Mouse (Mus musculus): ENCODE results near the gene Rab22a. TPM values are rescaled to one million over a fixed set of nuclear protein-coding genes. Genes with fewer than 3 reads are reported as not detected.
A peak's percentile ranks its signal among the peaks of the same experiment; 100 is the strongest.
"Not testable (repeated sequence)": the region's sequence is repeated elsewhere in the genome, so short reads cannot be mapped to it uniquely, and the experiment has no call there.

Gene Rab22a
- polyA plus RNA-seq, 1 experiment from 2014 or later, result 39.3 TPM

- no peak for ATAC-seq (ENCODE audit: insufficient number of reproducible peaks, low FRiP score)
- Histone ChIP-seq H3K36me3 (peaks cover 57% of the 10 kb centered on the region), H3K4me2 (no peak overlapping the region), H3K4me3 (no peak overlapping the region), H3K9ac (no peak overlapping the region), H3K9me3 (replicated peaks) (no peaks in the 10 kb centered on the region), H3K27ac (ENCODE audit: poor library complexity, severe bottlenecking) (no peak overlapping the region), H3K27me3 (replicated peaks) (no peaks in the 10 kb centered on the region), H3K4me1 (replicated peaks) (peaks cover 6% of the 10 kb centered on the region; the same call in 1 of the 2 replicates)
- 46% methylated on average over 2 of the region's 2 CpGs for WGBS
These were observed 33.1 kb downstream of the Rab22a start for GRCm38 (mm10) chr2:173692693-173693092.

GRCm38 (mm10) chr2:173698850-173699249, 39.3 kb downstream of the Rab22a start:
- no peak overlapping the region for H3K9ac ChIP-seq
- H3K27me3 ChIP-seq (replicated peaks), result no peaks in the 10 kb centered on the region
- H3K4me3 ChIP-seq, result no peak overlapping the region
- no peak overlapping the region for H3K4me2 ChIP-seq
- H3K36me3 ChIP-seq, result peaks cover 79% of the 10 kb centered on the region
- H3K4me1 ChIP-seq (replicated peaks), result peaks cover 20% of the 10 kb centered on the region
- 66% methylated on average over 3 of the region's 3 CpGs for WGBS
- H3K9me3 ChIP-seq (replicated peaks), result no peaks in the 10 kb centered on the region
- no peak for ATAC-seq (ENCODE audit: insufficient number of reproducible peaks, low FRiP score)
- H3K27ac ChIP-seq (ENCODE audit: poor library complexity, severe bottlenecking), result no peak overlapping the region

DNA sequence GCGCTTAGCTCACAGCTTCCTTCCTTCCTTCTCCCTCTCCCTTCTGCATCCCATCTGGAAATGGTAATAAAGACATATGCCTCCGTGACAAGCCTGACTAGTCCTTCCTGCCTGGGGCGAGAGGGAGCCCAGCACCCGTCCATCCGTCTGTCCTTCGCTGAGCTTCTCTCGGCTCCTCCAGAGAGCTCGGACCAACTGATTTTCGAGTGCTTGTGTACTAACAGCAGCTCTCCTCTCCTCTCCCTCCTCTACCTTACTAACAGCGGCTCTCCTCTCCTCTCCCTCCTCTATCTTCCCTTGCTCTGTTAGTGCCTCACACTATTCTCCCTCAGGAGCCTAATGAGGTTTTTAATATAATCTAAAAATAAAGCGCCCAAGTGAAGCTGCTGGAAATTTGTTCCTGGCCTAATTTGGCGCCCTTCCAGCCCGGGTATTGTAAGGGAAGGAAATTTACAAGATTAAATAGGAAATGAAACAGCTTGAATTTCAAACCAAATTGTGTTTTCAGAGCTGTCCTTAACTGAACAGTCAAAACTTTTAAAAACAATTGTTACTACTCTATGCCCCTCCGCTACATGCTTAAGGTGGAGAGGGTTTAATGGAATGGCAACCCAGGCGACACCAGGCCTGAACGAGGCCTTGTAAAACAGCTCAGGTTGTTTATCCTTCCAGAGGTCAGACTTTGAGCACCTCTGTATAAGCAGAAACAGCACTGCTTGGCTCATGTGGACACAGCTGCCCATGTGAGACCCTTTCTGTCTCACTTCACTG, 42.7 kb downstream of the Rab22a start:
- H3K36me3 ChIP-seq, result peaks cover 67% of the 10 kb centered on the region
- no peaks in the 10 kb centered on the region for H3K9me3 ChIP-seq (replicated peaks)
- 69% methylated on average over 16 of the region's 16 CpGs for WGBS
- H3K27me3 ChIP-seq (replicated peaks), result no peaks in the 10 kb centered on the region
- H3K27ac ChIP-seq (ENCODE audit: poor library complexity, severe bottlenecking), result peak overlapping the region; percentile 61
- no peak overlapping the region for H3K4me2 ChIP-seq
- no peak overlapping the region for H3K4me3 ChIP-seq
- no peak overlapping the region for H3K9ac ChIP-seq
- peak; percentile 43; the same call in 1 of the 2 replicates for ATAC-seq (ENCODE audit: insufficient number of reproducible peaks, low FRiP score)
- peaks cover 33% of the 10 kb centered on the region for H3K4me1 ChIP-seq (replicated peaks)

DNA sequence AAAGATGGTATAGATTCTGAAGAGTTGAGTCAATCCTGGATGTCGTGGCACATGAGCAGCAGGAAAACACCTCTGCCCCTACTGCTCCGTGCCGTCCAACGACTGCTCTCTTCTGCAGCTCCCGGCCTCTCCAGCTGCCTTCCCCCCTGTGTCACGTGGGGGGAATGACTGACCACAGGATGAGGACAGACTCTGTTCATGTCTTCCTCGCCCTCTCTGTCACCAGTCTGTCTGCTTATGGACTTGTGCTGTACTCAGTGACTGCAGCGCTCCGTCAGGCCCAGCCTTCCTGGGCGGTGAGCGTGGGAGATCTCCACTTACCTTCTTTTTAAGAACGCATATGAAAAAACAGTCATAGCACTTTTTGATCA, 43.3 kb downstream of the Rab22a start:
- Histone ChIP-seq H3K4me2 (no peak overlapping the region), H3K9me3 (replicated peaks) (no peaks in the 10 kb centered on the region; the same call in 1 of the 2 replicates), H3K9ac (no peak overlapping the region), H3K4me3 (no peak overlapping the region), H3K36me3 (peaks cover 65% of the 10 kb centered on the region), H3K27ac (ENCODE audit: poor library complexity, severe bottlenecking) (peak overlapping the region; percentile 61; the same call in 1 of the 2 replicates), H3K27me3 (replicated peaks) (no peaks in the 10 kb centered on the region), H3K4me1 (replicated peaks) (peaks cover 33% of the 10 kb centered on the region)
- ATAC-seq (ENCODE audit: insufficient number of reproducible peaks, low FRiP score), result peak; percentile 54; the same call in 1 of the 2 replicates
- WGBS, result 81% methylated on average over 12 of the region's 12 CpGs

DNA sequence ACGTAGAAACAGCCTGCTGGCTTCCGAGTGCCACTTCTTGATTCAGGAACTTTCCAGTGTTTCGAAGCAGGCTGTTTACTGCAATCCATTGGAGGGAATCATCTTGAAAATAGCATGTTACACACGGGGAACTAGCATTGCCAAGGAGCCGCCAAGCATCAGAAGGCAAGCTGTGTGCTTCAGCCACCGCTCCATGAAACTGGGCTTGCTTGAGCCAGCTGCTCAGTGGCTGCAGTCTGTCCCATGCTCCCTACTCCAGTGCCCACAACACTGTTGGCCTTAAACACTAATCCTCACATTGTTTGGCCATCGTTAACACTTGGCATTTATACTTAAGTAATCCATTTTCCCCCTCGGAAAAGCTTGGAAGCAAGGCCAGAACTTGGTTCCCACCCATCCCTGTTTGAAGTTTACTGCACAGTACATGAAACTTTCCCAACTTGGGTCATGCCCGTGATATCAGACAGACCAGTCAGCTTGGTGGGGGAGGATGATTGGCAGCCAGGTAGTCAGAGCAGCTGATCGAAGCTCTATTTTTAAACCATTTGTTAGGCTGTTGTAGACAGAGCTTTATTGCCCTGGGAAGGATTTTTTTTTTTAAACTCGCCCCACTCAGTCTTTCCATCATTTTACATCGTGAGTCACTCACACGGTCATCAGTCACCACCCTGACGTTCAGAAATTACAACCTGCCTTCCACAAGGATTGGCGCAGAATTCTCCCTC, 46.4 kb downstream of the Rab22a start:
- H3K4me1 ChIP-seq (replicated peaks), result peaks cover 33% of the 10 kb centered on the region
- H3K9ac ChIP-seq, result no peak overlapping the region
- no peak overlapping the region; the same call in 1 of the 2 replicates for H3K27ac ChIP-seq (ENCODE audit: poor library complexity, severe bottlenecking)
- H3K4me2 ChIP-seq, result no peak overlapping the region
- peaks cover 47% of the 10 kb centered on the region for H3K36me3 ChIP-seq
- 70% methylated on average over 15 of the region's 15 CpGs for WGBS
- no peaks in the 10 kb centered on the region; the same call in 1 of the 2 replicates for H3K9me3 ChIP-seq (replicated peaks)
- H3K4me3 ChIP-seq, result no peak overlapping the region
- no peak for ATAC-seq (ENCODE audit: insufficient number of reproducible peaks, low FRiP score)
- H3K27me3 ChIP-seq (replicated peaks), result no peaks in the 10 kb centered on the region

DNA sequence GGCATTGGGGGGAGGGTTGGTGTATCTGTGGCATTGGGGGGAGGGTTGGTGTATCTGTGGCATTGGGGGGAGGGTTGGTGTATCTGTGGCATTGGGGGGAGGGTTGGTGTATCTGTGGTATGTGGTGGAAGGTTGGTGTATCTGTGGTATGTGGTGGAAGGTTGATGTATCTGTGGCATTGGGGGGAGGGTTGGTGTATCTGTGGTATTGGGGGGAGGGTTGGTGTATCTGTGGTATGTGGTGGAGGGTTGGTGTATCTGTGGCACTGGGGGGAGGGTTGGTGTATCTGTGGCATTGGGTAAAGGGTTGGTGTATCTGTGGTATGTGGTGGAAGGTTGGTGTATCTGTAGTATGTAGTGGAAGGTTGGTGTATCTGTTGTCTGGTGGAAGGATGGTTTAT, 48.1 kb downstream of the Rab22a start:
- not testable (repeated sequence) for H3K27ac ChIP-seq (ENCODE audit: poor library complexity, severe bottlenecking); H3K4me3 ChIP-seq; H3K9ac ChIP-seq; H3K9me3 ChIP-seq (replicated peaks); ATAC-seq (ENCODE audit: insufficient number of reproducible peaks, low FRiP score); H3K4me2 ChIP-seq; H3K27me3 ChIP-seq (replicated peaks)
- Histone ChIP-seq H3K4me1 (replicated peaks) (peaks cover 18% of the 10 kb centered on the region), H3K36me3 (peaks cover 34% of the 10 kb centered on the region)

GRCm38 (mm10) chr2:173710193-173710592, 50.6 kb downstream of the Rab22a start:
- H3K4me3 ChIP-seq, result no peak overlapping the region
- no peak overlapping the region for H3K9ac ChIP-seq
- no peak overlapping the region for H3K27ac ChIP-seq (ENCODE audit: poor library complexity, severe bottlenecking)
- ATAC-seq (ENCODE audit: insufficient number of reproducible peaks, low FRiP score), result no peak
- no peak overlapping the region for H3K4me2 ChIP-seq
- H3K27me3 ChIP-seq (replicated peaks), result no peaks in the 10 kb centered on the region
- whole genome bisulfite sequencing, result 73% methylated on average over 6 of the region's 6 CpGs
- H3K9me3 ChIP-seq (replicated peaks), result no peaks in the 10 kb centered on the region; the same call in 1 of the 2 replicates
- H3K36me3 ChIP-seq, result peaks cover 21% of the 10 kb centered on the region; the same call in 1 of the 2 replicates
- peaks cover 13% of the 10 kb centered on the region for H3K4me1 ChIP-seq (replicated peaks)

DNA sequence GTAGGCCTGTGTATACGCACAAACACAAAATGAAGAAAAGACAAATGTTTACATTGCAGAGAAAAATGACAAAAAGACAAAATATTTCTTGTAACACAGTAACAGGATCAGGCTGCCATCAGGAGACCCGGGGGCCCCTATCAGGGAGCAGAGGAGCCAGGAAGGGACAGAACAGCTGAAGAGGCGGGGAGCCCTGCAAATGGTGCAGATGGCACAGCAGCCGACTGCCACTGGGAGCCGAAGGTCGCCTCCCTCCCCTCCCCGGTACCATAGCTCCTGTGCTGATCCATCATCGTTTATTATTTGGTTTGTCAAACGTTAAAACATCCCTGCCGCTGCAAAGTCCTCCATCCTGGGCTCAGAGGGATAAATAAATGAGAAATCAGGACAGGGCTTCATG, 53.1 kb downstream of the Rab22a start:
- H3K4me2 ChIP-seq, result no peak overlapping the region
- no peaks in the 10 kb centered on the region for H3K27me3 ChIP-seq (replicated peaks)
- no peaks in the 10 kb centered on the region; the same call in 1 of the 2 replicates for H3K4me1 ChIP-seq (replicated peaks)
- WGBS, result 71% methylated on average over 10 of the region's 10 CpGs
- no peak for ATAC-seq (ENCODE audit: insufficient number of reproducible peaks, low FRiP score)
- peaks cover 12% of the 10 kb centered on the region; the same call in 1 of the 2 replicates for H3K36me3 ChIP-seq
- no peak overlapping the region for H3K4me3 ChIP-seq
- no peaks in the 10 kb centered on the region; the same call in 1 of the 2 replicates for H3K9me3 ChIP-seq (replicated peaks)
- H3K27ac ChIP-seq (ENCODE audit: poor library complexity, severe bottlenecking), result no peak overlapping the region
- H3K9ac ChIP-seq, result no peak overlapping the region

GRCm38 (mm10) chr2:173713241-173713640, 53.7 kb downstream of the Rab22a start:
- no peak for ATAC-seq (ENCODE audit: insufficient number of reproducible peaks, low FRiP score)
- Histone ChIP-seq H3K4me1 (replicated peaks) (no peaks in the 10 kb centered on the region; the same call in 1 of the 2 replicates), H3K4me2 (no peak overlapping the region), H3K4me3 (no peak overlapping the region), H3K36me3 (peaks cover 8% of the 10 kb centered on the region; the same call in 1 of the 2 replicates), H3K27me3 (replicated peaks) (no peaks in the 10 kb centered on the region), H3K9me3 (replicated peaks) (no peaks in the 10 kb centered on the region), H3K27ac (ENCODE audit: poor library complexity, severe bottlenecking) (no peak overlapping the region), H3K9ac (no peak overlapping the region)
- 72% methylated on average over 4 of the region's 4 CpGs for WGBS

DNA sequence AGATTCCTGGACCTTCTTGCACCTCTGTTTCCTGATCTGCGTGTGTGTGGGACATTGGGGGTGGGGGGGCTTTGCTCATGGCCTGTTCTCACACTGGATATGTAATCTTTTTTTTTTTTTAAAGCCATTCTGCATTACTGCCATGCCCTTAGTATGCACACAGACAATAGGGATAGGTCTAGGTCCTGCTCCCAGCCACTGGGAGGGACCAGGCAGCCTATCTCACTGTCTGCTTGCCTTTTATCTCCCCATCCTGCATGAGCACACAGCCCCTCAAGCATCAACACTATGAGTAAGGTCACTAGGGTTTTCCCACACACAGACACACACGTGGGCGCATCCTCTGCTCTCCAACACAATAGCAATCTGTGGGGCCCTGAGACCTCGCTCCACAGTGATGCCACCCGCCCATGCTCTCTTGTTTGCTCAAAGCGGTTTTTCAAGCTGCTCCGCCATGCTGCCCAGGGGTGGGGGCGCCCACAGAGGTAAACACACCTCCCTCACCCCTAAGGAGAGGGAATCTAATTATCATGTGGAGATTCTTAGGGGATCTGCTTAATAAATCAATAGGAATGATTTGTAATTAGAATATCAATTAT, 55.2 kb downstream of the Rab22a start:
- H3K9me3 ChIP-seq (replicated peaks), result 0 out of 2 replicates have a peak, but pooled peaks cover under 1% of the 10 kb centered on the region
- H3K4me2 ChIP-seq, result no peak overlapping the region
- H3K4me1 ChIP-seq (replicated peaks), result no peaks in the 10 kb centered on the region; the same call in 1 of the 2 replicates
- no peaks in the 10 kb centered on the region for H3K27me3 ChIP-seq (replicated peaks)
- H3K9ac ChIP-seq, result no peak overlapping the region
- no peak for ATAC-seq (ENCODE audit: insufficient number of reproducible peaks, low FRiP score)
- no peak overlapping the region for H3K4me3 ChIP-seq
- no peak overlapping the region for H3K27ac ChIP-seq (ENCODE audit: poor library complexity, severe bottlenecking)
- WGBS, result 70% methylated on average over 8 of the region's 8 CpGs
- H3K36me3 ChIP-seq, result no peaks in the 10 kb centered on the region

DNA sequence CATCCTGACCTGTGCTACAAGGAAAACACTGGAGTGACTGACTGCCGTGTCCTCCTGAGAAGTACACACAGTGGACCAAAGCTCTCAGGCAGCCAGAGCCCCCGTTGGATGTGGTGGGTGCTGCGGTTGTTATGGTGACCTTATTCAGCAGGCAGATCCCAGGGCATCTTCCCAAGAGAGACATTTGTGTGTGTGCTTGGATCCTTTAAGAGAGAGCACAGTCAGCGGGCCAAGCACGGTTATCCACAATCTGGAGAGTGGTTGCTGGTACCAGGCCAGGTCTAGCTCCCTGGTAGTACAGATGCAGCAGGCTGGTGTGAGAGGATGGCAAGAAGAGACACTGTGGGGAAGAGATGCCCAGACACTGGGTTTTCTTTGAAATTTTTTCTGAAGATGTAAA, 57.4 kb downstream of the Rab22a start:
- H3K4me3 ChIP-seq, result no peak overlapping the region
- H3K9ac ChIP-seq, result no peak overlapping the region
- H3K27ac ChIP-seq (ENCODE audit: poor library complexity, severe bottlenecking), result no peak overlapping the region
- H3K4me1 ChIP-seq (replicated peaks), result no peaks in the 10 kb centered on the region; the same call in 1 of the 2 replicates
- ATAC-seq (ENCODE audit: insufficient number of reproducible peaks, low FRiP score), result no peak
- no peaks in the 10 kb centered on the region for H3K27me3 ChIP-seq (replicated peaks)
- H3K9me3 ChIP-seq (replicated peaks), result 0 out of 2 replicates have a peak, but pooled peaks cover 4% of the 10 kb centered on the region
- 85% methylated on average over 5 of the region's 5 CpGs for WGBS
- no peak overlapping the region for H3K4me2 ChIP-seq
- no peaks in the 10 kb centered on the region for H3K36me3 ChIP-seq
